Comparison of ENCODE assay signal across 8 mouse cellular contexts in genomic region chr19:34877898-34878602, GRCm38 (mm10). TPM values are rescaled to one million over a fixed set of nuclear protein-coding genes. Genes with fewer than 3 reads are reported as not detected.
DNase-seq lines count a peak whose midpoint lies in the region; ATAC-seq lines count a peak whose summit lies in the region.

No protein-coding gene starts in this region.

- WGBS in lung, embryonic 16.5 days = under 1% methylated on average over 45 of the region's 45 CpGs

- peak overlapping the region; percentile 98 for H3K27ac ChIP-seq in lung, embryonic 16.5 days (ENCODE audit: low read length)

- peaks cover 14% of the 10 kb centered on the region for H3K4me1 ChIP-seq in lung, embryonic 16.5 days (replicated peaks; ENCODE audit: control insufficient read depth, insufficient read depth, low read length)

- DNase-seq in MEL-GATA-1-ER (ENCODE audit: extremely low read depth, low read depth) = peak; percentile 96
- peak; percentile 70 for DNase-seq in cerebellum, adult 8-10 months
- peak; percentile 92 for DNase-seq in forelimb bud, embryonic 11.5 days (ENCODE audit: low read depth, low spot score)
- peak; percentile 80 for DNase-seq in layer of hippocampus, adult 9-10 months (ENCODE audit: low spot score)
- DNase-seq in ovary, postnatal 36 days (ENCODE audit: low spot score) = peak; percentile 81
- peak; percentile 72 for DNase-seq in thymus, postnatal 25 days

- no peaks in the 10 kb centered on the region for H3K36me3 ChIP-seq in lung, embryonic 16.5 days (ENCODE audit: control insufficient read depth, insufficient read depth, low read length)

- peak overlapping the region; percentile 81 for H3K4me2 ChIP-seq in lung, embryonic 16.5 days (ENCODE audit: low read depth, low read length)

- H3K9ac ChIP-seq in lung, embryonic 16.5 days (ENCODE audit: low read length) = peak overlapping the region; percentile 91

- peak; percentile 90 to 92 for ATAC-seq in hematopoietic stem cell, adult 5-6 weeks (replicated peaks in 1 of 2; ENCODE audit: insufficient read depth in 1 of 2, low FRiP score in 2 of 2, low TSS enrichment in 1 of 2, low read depth in 1 of 2, poor library complexity in 2 of 2, severe bottlenecking in 2 of 2)
- ATAC-seq in lung, embryonic 16.5 days (ENCODE audit: low read depth) = peak; percentile 97

- H3K9me3 ChIP-seq in lung, embryonic 16.5 days (ENCODE audit: control insufficient read depth, low read length) = no peaks in the 10 kb centered on the region

- no peaks in the 10 kb centered on the region for H3K27me3 ChIP-seq in lung, embryonic 16.5 days (ENCODE audit: control insufficient read depth, insufficient read depth, low read depth, low read length)

- peak overlapping the region; percentile 76 for H3K4me3 ChIP-seq in lung, embryonic 16.5 days (ENCODE audit: low read length)

RNA-seq across cellular contexts. Expression of gene Pank1, which starts 1.2 kb away (rescaled TPM):
- 9.2 and 12.1 TPM in 2 replicates for total RNA-seq in hematopoietic stem cell, adult 5-6 weeks (2017)
- 7.0 and 7.5 TPM in 2 replicates for polyA plus RNA-seq in lung, embryonic 16.5 days (2015; fragmentation: Nextera tagmentation; extraction: Ambion mirVana)

RNA-seq across cellular contexts. Expression of gene Kif20b, which starts 44.1 kb away (rescaled TPM):
- total RNA-seq in hematopoietic stem cell, adult 5-6 weeks (2017) = 91.3 and 96.2 TPM in 2 replicates
- 77.2 and 85.7 TPM in 2 replicates for polyA plus RNA-seq in lung, embryonic 16.5 days (2015; fragmentation: Nextera tagmentation; extraction: Ambion mirVana)

Comparison
In these comparisons a context has a peak if more than half of its experiments do, and no peak if none do; other contexts are left out.
1. Peak in every context shown above with its lines: DNase-seq, ATAC-seq, H3K4me3 ChIP-seq and H3K27ac ChIP-seq.